Mouse (Mus musculus): ENCODE measurements at regions not wholly inside any gene's neighbourhood (a gene's known extent, or its start where the extent isn't known, plus 50 kb on each side); places are given as distances from the start of the nearest gene placed in this dataset.

GRCm38 (mm10) chr13:34576392-34576791 is 76.9 kb downstream of the Pxdc1 start:
- no peak for TF ChIP-seq CTCF (IDR thresholded peaks at IDR 0.05; ENCODE audit: low read depth)
- TF ChIP-seq EP300 (optimal IDR thresholded peaks at IDR 0.05), result no peak

Measured in stomach, postnatal 0 days (tissue).